Mouse (Mus musculus) frontal cortex, postnatal 10 days (tissue): ENCODE data around the gene Gm28729.
A peak's percentile ranks its signal among the peaks of the same experiment; 100 is the strongest.
"Not testable (repeated sequence)": the region's sequence is repeated elsewhere in the genome, so short reads cannot be mapped to it uniquely, and the experiment has no call there.

Experiments used
- DNase-seq, 2 experiments: peaks; one replicate each; pipeline ENCODE4 v3.0.0; 2022; ENCODE audit warnings: low spot score in 2 of 2, mixed read lengths in 1 of 2

Gm28729 gene

GRCm38 (mm10) chr9:96524972-96525506, at the start of gene Gm28729:
Gene Gm28729 (minus strand): TSS chr9:96525264.
- no peak for DNase-seq

GRCm38 (mm10) chr9:96573252-96573651, 48.2 kb upstream of the Gm28729 start:
- DNase-seq, result no peak

GRCm38 (mm10) chr9:96572754-96573153, 47.7 kb upstream of the Gm28729 start:
- no peak for DNase-seq

GRCm38 (mm10) chr9:96566470-96566996, 41.5 kb upstream of the Gm28729 start:
- DNase-seq, result no peak

- no peak for DNase-seq
Observed at GRCm38 (mm10) chr9:96563501-96563900, 38.4 kb upstream of the Gm28729 start.

- no peak for DNase-seq
Observed at GRCm38 (mm10) chr9:96559148-96559547, 34.1 kb upstream of the Gm28729 start.

GRCm38 (mm10) chr9:96558594-96558993, 33.5 kb upstream of the Gm28729 start:
- no peak for DNase-seq

GRCm38 (mm10) chr9:96554095-96554494, 29.0 kb upstream of the Gm28729 start:
- no peak for DNase-seq

- DNase-seq, result no peak
Observed at GRCm38 (mm10) chr9:96545410-96545809, 20.3 kb upstream of the Gm28729 start.

- DNase-seq, result peak in 1 of 2 experiments; percentile 30
Observed at GRCm38 (mm10) chr9:96543643-96544640, 18.9 kb upstream of the Gm28729 start.

GRCm38 (mm10) chr9:96538916-96539315, 13.9 kb upstream of the Gm28729 start:
- DNase-seq, result no peak

GRCm38 (mm10) chr9:96537615-96537919, 12.5 kb upstream of the Gm28729 start:
- DNase-seq, result no peak

- peak in 1 of 2 experiments; percentile 29 for DNase-seq
Observed at GRCm38 (mm10) chr9:96536895-96537614, 12.0 kb upstream of the Gm28729 start.

GRCm38 (mm10) chr9:96536093-96536492, 11.0 kb upstream of the Gm28729 start:
- DNase-seq, result not testable (repeated sequence)

- no peak for DNase-seq
Observed at GRCm38 (mm10) chr9:96535431-96535830, 10.4 kb upstream of the Gm28729 start.

GRCm38 (mm10) chr9:96534256-96534655, 9.2 kb upstream of the Gm28729 start:
- DNase-seq, result no peak

GRCm38 (mm10) chr9:96533476-96533875, 8.4 kb upstream of the Gm28729 start:
- DNase-seq, result no peak

GRCm38 (mm10) chr9:96532531-96532930, 7.5 kb upstream of the Gm28729 start:
- no peak for DNase-seq

GRCm38 (mm10) chr9:96530674-96531081, 5.6 kb upstream of the Gm28729 start:
- DNase-seq, result no peak

- no peak for DNase-seq
Observed at GRCm38 (mm10) chr9:96529961-96530673, 5.1 kb upstream of the Gm28729 start.

GRCm38 (mm10) chr9:96526011-96526410, 947 bp upstream of the Gm28729 start:
- no peak for DNase-seq

GRCm38 (mm10) chr9:96523148-96523547, 1.9 kb downstream of the Gm28729 start:
- no peak for DNase-seq
